Mouse (Mus musculus) natural killer cell, adult 2 months (primary cell): ENCODE measurements around the gene Mief1.
A peak's percentile ranks its signal among the peaks of the same experiment; 100 is the strongest.

Source experiments
- DNase-seq, 2 experiments: peaks; one replicate each; pipeline ENCODE4 v3.0.0; 2022; ENCODE audit warnings: low spot score in 2 of 2

Mief1 gene

GRCm38 (mm10) chr15:80263610-80264575, 30.1 kb downstream of the Mief1 start, which contains the start of gene Rps19bp1:
Gene Rps19bp1, minus strand, starts transcription at chr15:80264315.
- peak; percentile 85 to 89 for DNase-seq

DNA sequence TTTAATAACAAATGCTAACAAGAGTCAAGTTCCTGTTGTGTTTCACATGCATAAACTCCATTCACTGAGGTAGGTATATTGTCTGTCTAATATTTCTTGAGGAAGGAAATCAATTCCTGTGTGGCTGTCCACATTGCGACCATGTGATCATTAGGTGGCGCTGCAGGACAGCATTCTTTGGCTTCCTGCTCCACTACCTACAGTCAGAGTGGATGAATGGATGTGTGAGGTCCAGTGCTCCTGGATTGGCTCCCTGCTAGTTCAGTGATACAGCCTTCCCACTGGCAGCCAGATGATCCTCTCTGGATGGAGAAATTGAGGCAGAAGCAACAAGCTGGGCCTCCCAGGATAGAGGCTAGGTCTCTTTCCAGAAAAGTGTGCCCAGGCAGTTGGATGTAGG, 32.5 kb downstream of the Mief1 start:
- DNase-seq = peak; percentile 58 to 77

- DNase-seq = no peak
Measured at GRCm38 (mm10) chr15:80271858-80272396, 38.1 kb downstream of the Mief1 start.

- DNase-seq = no peak
Measured at GRCm38 (mm10) chr15:80277107-80277506, 43.3 kb downstream of the Mief1 start.

- DNase-seq = no peak
Measured at GRCm38 (mm10) chr15:80277625-80278024, 43.8 kb downstream of the Mief1 start.

DNA sequence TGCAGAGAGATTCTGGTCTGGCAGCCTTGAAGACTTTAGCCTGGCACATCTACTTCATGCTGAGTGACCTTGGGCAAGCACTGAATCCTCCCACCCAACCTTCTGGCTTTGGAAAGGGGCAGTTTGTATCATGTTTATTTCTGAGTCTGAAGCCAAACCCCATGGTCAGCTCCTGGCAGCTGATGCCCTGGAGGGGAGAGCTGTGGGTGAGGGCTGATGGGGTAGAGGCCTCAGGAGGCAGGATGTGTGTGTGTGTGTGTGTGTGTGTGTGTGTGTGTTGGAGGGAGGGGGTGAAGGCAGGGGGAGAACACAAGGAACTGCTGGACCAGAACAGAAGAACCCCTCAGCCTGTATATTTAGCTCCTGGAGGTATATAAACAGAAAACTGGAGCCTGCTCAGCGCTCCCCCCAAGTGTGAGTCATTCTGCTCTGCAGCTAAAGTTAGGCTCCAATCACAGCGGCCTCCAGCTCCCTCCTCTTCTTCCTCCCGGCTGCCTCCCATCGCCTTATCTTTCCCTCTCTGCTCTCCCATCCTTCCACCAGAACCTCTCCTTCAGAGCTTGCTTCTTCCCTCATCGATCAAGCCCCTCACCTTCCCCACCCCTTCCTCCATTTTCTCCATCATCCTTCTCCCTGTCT, 44.4 kb downstream of the Mief1 start:
- DNase-seq = no peak

DNA sequence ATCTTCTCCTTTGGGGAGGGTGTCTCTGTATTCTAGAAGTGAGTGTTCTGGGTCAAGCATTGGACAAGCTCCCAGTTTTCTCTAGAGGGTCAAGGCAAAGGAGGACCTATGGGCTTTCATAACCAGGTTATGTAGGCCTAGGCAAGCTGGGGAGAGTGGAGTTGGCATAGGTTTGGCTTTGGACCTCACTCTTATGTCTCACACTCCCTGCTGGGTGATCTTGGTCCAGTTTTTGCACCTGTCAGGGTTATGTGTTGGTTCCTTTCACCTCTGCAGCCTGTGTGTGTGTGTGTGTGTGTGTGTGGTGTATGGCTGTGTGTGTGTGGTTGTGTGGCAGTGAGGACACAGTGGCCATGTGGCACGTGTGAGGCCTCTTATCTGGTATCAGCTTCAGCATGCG, 45.2 kb downstream of the Mief1 start:
- DNase-seq = no peak

- no peak for DNase-seq
Measured at GRCm38 (mm10) chr15:80280646-80281045, 46.8 kb downstream of the Mief1 start.

- DNase-seq = no peak
Measured at GRCm38 (mm10) chr15:80286851-80287415, 53.1 kb downstream of the Mief1 start, which contains the start of gene Cacna1i. Gene Cacna1i, plus strand, starts transcription at chr15:80287238.

DNA sequence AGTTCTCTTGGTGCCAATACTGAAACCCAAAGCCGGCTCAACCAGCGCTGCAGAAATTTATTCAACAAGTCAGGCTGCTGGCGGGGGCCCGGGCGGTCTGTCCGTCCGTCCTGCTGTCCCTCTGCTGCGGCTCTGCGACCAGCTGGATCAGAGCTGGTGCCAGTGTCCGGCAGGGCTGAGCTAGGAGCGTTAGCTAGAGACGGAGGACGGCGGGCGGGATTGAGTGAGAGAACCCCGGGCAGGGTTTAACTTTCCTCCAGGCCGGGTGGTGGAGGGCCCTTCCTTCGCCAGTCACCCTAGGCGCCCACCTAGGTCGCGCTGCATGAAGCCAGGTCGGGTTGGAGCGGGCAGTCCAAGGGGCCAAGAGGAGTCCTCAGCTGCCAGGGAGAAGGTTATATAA, 54.2 kb downstream of the Mief1 start:
- DNase-seq = no peak

DNA sequence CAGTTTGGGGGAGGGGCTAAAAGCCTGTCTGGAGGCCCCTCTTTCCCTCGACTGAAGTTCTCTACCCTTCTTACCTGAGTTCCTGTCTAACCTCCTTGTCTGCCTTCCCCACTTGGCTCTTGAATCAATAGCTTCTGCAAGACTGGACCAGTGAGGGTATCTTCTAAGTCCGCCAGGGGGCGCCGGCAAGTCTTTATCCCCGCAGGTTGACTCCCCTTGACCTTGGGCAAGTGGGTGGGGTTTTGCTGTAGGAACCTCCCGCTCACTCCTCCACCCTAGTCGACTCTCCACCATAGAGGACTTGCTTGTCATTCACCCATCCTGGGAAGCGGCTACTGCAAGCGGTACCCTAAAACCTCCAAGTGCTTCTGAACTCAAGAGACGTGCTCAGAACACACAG, 55.6 kb downstream of the Mief1 start:
- peak; percentile 67 to 86 for DNase-seq

DNA sequence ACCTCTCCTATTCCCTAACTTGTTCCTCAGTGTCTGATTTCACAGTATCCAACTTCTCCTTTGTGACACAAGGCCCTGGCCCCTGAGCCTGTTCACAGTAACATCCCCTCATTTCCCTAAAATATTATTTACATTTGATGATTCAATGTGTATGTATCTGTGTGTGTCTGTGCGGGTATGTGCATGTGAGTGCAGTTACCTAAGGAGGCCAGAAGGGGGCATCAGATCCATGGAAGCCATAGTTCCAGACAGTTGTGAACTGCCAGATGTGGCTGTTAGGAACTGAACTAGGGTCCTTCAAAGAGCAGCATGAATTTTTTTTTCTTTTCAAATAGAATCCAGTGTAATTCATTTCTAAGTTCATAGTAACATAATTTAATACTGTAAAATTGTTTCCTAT, 63.3 kb downstream of the Mief1 start:
- no peak for DNase-seq
